Mouse (Mus musculus): ENCODE results near the gene Sag.

Gene Sag

GRCm38 (mm10) chr1:87853601-87854361 is 50.3 kb downstream of the Sag start:
- DNase-seq (ENCODE audit: low read depth in 2 of 2, low spot score in 2 of 2) = no peak

DNA sequence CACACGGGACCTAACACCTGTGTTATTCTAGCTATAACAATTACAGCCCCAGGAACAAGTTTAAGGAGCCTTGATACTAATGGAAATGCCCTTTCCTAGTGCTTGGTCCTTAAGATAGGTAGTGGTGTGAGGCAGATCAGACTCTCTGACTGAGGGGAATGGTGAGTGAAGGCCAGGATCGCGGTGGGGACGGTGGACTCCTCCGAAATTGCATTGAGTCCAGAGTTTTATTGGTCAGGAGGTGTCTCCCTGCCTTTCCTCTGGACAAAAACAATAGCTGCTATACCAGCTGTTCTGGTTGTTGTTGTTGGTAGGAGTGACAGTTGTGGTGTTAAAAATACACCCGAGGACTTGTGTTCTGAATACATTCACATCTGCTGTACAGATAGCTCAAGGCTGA is 50.9 kb downstream of the Sag start:
- DNase-seq (ENCODE audit: low read depth in 2 of 2, low spot score in 2 of 2) = no peak

GRCm38 (mm10) chr1:87854851-87855251 is 51.4 kb downstream of the Sag start:
- no peak for DNase-seq (ENCODE audit: low read depth in 2 of 2, low spot score in 2 of 2)

- DNase-seq (ENCODE audit: low read depth in 2 of 2, low spot score in 2 of 2) = no peak
These were observed 52.0 kb downstream of the Sag start for GRCm38 (mm10) chr1:87855522-87855921.

DNA sequence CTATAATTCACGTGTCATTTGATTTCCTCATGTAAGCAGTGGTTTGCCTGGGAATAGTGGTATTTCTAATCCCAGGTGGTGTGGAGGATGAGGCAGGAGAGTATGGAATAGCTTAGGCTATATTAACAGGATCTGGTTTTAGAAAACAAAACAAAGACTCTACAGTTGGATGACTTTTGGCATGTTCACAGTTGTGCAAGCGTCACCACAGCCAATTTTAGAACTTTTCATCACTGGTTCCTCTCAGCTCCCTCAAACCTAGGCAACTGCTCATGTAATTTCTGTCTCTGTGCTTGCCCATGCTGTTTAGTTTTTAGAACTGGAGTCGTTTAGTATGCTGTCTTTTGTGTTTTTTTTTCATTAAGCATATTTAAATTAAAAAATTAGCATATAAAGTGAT is 53.3 kb downstream of the Sag start:
- DNase-seq (ENCODE audit: low read depth in 2 of 2, low spot score in 2 of 2) = no peak

DNA sequence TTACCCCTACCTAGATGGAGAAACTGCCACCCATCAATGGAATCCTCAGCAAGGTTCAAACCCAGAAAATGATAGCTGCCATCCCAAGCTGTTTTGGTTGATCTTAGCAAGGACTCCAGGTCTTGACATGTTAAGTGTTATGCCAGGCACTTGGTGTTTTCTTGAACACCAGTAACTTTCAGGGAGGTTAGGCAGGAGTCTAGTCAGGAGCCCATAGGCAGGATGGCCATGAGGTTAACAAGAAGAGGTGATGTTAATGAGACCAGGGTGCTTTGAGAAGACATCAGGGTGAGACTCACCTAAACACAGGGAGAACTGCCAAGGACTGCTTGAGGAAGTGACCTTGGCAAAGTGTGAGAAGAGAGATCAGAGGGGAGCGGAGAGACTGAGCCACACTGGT is 54.6 kb downstream of the Sag start:
- no peak for DNase-seq (ENCODE audit: low read depth in 2 of 2, low spot score in 2 of 2)

DNA sequence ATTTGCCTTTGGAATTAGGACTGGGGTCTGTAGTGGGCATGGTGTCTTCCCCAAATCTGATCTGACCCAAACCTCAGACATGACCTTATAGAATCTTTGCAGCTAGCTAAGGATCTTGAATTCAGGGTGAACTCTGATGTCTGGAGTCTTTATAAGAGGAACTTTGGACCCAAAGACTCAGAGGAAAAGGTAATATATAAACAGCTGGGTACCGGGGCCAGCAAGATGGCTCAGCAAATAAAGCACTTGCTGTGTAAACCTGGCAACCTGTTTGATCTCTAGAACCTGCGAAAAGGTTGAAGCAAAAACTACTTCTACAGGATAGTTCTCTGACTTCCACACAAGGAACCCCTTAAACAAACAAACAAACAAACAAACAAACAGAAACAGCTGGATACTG is 55.0 kb downstream of the Sag start:
- no peak for DNase-seq (ENCODE audit: low read depth in 2 of 2, low spot score in 2 of 2)

- DNase-seq (ENCODE audit: low read depth in 2 of 2, low spot score in 2 of 2) = no peak
These were observed 60.1 kb downstream of the Sag start for GRCm38 (mm10) chr1:87863602-87864001.

DNA sequence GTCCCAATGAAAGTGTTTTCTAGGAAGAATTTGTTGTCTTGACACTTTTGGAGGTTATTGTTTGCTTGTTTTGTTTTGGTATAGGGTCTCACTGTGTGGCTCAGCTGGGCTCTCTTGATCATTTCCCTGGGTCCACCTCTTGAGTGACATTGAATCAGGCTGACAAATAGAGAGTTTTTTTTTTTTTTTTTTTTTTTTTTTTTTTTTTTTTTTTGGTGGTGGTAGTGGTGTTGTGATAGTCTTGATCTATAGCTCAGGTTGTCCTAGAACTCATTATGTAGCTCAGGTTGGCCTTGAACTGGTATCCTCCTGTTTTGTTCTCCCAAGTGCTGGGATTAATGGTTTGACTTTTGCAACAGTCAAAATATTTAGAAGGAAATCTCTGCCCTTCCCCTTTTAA is 61.4 kb downstream of the Sag start:
- no peak for DNase-seq (ENCODE audit: low read depth in 2 of 2, low spot score in 2 of 2)

DNA sequence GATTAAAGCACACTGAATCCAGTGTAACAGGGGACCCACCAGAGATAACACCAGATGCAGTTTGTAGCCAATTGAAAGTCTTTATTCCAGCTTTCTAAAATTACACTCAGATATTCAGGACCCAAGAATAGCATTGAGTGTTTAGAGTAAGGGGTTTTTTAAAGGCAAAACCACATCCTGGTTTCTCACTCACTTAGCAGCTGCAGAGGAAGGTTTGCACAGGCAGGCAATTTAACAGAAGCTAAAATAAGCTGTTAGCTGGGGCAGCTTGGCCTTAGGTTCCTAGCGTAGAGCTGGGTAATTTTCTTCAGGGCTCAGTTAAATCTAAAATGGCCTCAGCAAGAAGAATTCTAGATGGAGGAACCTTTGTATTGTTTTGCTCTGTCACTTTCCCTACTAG is 63.2 kb downstream of the Sag start:
- no peak for DNase-seq (ENCODE audit: low read depth in 2 of 2, low spot score in 2 of 2)

DNA sequence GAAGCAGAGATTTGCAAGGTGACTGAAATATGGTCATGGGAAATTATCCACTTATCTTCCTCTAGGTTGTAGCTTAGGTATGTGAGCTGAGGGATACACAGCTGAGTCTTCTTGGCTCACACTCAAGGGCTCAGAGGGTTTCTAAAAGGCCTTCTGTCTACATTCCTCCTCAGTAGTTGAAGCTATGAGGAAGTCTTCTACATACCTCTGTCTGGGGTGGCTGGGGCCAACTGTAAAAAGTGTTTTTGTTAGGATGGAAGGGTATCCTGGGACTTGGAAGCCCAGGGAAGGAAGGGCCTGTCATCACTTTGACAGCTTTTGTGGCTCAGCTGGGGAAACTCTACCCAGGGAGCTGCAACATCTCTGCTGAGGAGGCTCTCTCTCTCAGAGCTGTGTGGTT is 68.1 kb downstream of the Sag start:
- no peak for DNase-seq (ENCODE audit: low read depth in 2 of 2, low spot score in 2 of 2)

- no peak for DNase-seq (ENCODE audit: low read depth in 2 of 2, low spot score in 2 of 2)
These were observed 69.6 kb downstream of the Sag start for GRCm38 (mm10) chr1:87873081-87873480.

DNA sequence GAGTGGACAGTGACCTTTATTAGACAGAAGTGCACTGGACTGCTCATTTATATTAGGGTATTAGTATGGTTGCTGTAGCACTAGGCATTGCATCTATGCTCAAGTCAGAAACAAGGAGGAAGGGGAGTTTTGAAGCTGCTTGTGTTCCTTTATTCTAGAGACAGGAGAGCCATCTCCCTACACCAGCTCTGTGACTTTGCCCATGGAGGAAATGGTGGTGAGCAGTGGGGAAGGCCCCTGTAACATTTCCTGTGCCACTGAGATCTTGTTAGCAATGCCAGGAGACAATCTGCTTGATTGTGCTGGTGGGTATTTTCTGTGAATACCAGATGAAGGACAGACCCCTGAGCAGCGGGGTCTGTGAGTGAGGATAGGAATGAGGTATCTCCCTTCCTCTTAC is 72.6 kb downstream of the Sag start:
- peak in 1 of 2 experiments; percentile 25 for DNase-seq (ENCODE audit: low read depth in 2 of 2, low spot score in 2 of 2)

GRCm38 (mm10) chr1:87877552-87878283 is 74.2 kb downstream of the Sag start:
- DNase-seq (ENCODE audit: low read depth in 2 of 2, low spot score in 2 of 2) = no peak

GRCm38 (mm10) chr1:87879034-87879433 is 75.6 kb downstream of the Sag start:
- no peak for DNase-seq (ENCODE audit: low read depth in 2 of 2, low spot score in 2 of 2)

DNA sequence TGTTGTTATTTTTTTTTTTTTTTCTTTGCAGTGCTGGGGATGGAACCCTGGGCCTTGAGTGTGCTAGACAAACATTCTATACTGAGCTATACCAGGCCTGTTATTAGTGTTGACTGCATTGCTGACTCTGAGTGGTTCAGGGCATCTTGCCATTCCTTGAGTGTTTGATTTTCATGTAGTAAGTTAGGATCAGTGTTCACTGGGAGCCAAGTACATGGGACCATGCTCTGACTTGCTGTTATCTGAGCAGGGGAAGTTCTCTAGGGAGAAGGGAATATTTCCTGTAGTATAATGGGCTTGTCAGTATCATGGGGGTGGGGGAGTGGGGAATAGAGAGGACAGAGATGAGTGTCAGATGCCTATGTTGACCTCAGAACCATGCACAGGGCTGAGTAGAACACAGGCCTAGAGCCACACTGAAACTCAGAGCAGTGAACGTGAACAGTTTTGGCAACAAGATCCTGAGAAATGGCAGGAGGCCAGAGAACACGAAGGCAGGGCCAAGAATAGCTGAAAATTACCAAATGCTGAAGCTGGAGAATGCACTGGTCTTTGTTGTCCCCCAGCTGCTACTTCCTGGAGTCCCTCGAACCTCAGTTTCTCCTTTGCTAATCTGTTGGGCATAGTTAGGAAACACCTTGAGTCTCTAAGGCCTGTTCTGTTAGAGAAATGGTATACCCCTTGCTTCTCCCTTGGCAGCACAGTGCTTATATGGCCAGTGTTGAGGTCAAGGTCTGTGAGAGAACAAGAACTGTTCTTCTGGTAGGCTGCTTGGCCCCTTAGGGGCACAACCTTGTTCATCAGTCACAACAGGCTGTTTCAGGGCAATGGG is 76.2 kb downstream of the Sag start:
- no peak for DNase-seq (ENCODE audit: low read depth in 2 of 2, low spot score in 2 of 2)

DNA sequence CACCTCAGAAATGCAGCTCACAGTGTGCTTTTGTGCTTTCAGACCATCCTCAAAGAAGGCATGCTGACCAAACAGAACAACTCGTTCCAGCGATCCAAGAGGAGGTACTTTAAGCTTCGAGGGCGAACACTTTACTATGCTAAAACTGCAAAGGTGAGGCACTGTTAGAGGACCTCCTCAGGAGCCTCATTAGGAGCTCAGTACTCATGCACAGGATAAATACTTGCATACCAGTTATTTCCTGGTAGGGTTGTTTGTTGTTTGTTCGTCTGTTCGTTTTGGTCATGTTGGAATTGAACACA is 76.8 kb downstream of the Sag start:
- DNase-seq (ENCODE audit: low read depth in 2 of 2, low spot score in 2 of 2) = no peak

DNA sequence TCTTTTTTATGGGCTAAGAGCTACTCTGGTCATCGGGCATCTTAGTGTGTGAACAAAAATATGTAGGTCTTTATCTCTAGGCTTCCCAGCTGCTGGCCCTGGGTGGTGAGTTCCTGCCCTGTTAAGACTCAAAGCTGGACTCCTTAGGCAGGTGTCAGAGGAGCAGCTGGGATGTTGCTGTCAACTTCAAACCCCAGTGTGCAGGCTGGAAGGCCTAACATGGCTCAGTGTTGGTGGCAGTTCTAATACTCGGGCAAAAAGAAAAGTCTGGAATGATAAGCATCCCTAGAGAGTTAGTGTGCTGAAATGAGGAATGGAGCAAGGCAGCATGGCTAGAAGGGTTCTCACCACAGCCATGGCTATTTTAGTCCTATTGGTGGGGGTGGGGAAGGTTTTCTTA is 77.4 kb downstream of the Sag start:
- no peak for DNase-seq (ENCODE audit: low read depth in 2 of 2, low spot score in 2 of 2)

GRCm38 (mm10) chr1:87881726-87882125 is 78.2 kb downstream of the Sag start:
- no peak for DNase-seq (ENCODE audit: low read depth in 2 of 2, low spot score in 2 of 2)

DNA sequence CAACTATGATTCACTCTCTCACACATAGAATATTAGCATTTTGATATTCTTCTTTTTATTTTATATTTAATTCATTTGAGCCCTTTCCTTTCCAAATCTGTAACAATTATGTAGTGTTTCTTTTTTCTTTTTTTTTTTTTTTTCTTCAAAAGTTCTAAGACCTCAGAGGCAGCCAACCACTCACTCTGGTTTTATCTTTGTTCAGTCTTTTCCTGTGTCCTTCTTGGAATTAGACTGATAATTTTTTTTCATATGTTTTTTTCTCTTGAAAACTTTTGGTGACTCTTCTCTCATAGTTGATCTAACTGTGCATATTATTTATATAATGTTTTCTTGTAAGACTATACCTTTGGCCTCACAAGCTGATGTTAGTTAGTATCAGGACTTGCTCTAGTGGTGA is 79.1 kb downstream of the Sag start:
- no peak for DNase-seq (ENCODE audit: low read depth in 2 of 2, low spot score in 2 of 2)

- DNase-seq (ENCODE audit: low read depth in 2 of 2, low spot score in 2 of 2) = peak in 1 of 2 experiments; percentile 35
These were observed 87.5 kb downstream of the Sag start for GRCm38 (mm10) chr1:87890960-87891359.

- DNase-seq (ENCODE audit: low read depth in 2 of 2, low spot score in 2 of 2) = no peak
These were observed 88.2 kb downstream of the Sag start for GRCm38 (mm10) chr1:87891634-87892033.

Data from CD8-positive naive resting alpha-beta T cell, adult 2 months (primary cell).